Mouse (Mus musculus) limb, embryonic 13.5 days (tissue): ENCODE data around the gene 1700109H08Rik. TPM values are rescaled to one million over a fixed set of nuclear protein-coding genes. Genes with fewer than 3 reads are reported as not detected.
"Not testable (repeated sequence)": the region's sequence is repeated elsewhere in the genome, so short reads cannot be mapped to it uniquely, and the experiment has no call there.

Source experiments
- ATAC-seq: fragments of 200-750 bp; cut with Nextera tagmentation; 2 replicates; pipeline ENCODE4 v1.8.0; 2017; ENCODE audit warnings: low read depth, moderate number of reproducible peaks, moderate TSS enrichment; ENCODE audit not compliant: low FRiP score
- H3K27ac ChIP-seq: fragments of 300-500 bp; sonication (generic); 2 replicates; pipeline ENCODE4 v1.5.1; 2015; ENCODE audit warnings: inconsistent platforms, mild to moderate bottlenecking, moderate library complexity
- H3K27me3 ChIP-seq: fragments of 300-500 bp; sonication (generic); 2 replicates; pipeline ENCODE4 v1.6.1; 2015; ENCODE audit warnings: mild to moderate bottlenecking, inconsistent platforms
- H3K36me3 ChIP-seq: fragments of 300-500 bp; sonication (generic); 2 replicates; pipeline ENCODE4 v1.6.1; 2015; ENCODE audit warnings: inconsistent platforms, mild to moderate bottlenecking, moderate library complexity
- H3K4me1 ChIP-seq: fragments of 300-500 bp; sonication (generic); 2 replicates; pipeline ENCODE4 v1.6.1; 2015; ENCODE audit warnings: inconsistent platforms
- H3K4me2 ChIP-seq: fragments of 300-500 bp; sonication (generic); replicated peaks from 2 replicates; pipeline ENCODE4 v1.6.1; 2015; ENCODE audit warnings: inconsistent platforms, mild to moderate bottlenecking, moderate library complexity
- H3K4me3 ChIP-seq: fragments of 300-500 bp; sonication (generic); 2 replicates; pipeline ENCODE4 v1.5.1; 2015; ENCODE audit warnings: moderate library complexity, mild to moderate bottlenecking, inconsistent platforms
- H3K9ac ChIP-seq: fragments of 300-500 bp; sonication (generic); 2 replicates; pipeline ENCODE4 v1.6.1; 2015; ENCODE audit warnings: mild to moderate bottlenecking, inconsistent platforms
- H3K9me3 ChIP-seq: fragments of 300-500 bp; sonication (generic); 2 replicates; pipeline ENCODE4 v1.6.1; 2016; ENCODE audit warnings: inconsistent platforms
- WGBS: fragments of 180-500 bp; shearing (Covaris S2); methylation state at CpG from one replicate; pipeline ENCODE4 v1.1.7; 2015; 5-methylcytosine and 5-hydroxymethylcytosine counted together
- polyA plus RNA-seq: library from polyadenylated mRNA; unstranded; fragments of >200 nt; fragmentation: Nextera tagmentation; extraction: Ambion mirVana; gene quantifications from 2 replicates; pipeline ENCODE4 v1.2.1, GENCODE M21; 2015

The 1700109H08Rik gene
- polyA plus RNA-seq, 1 experiment from 2014 or later: 3.1 TPM

DNA sequence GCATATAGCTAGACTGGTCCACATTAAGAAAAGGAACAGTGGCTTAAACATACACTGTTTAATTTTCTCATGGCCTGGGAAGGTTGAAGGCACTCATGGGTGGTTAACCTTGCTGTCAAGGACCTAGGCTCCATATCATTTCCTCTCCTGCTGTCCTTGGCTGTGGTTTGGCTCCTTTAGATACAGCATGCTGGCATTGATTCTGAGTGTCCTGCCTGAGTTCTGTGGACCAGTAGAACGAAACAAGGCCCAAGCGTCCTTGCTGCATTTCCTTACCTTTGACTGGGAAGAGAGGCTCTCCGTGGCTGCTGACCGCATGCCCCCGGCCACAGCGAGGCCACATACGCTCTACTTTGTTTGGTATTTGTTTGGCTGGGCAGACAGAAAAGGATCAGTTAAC lies 37.9 kb downstream of the 1700109H08Rik start:
- Histone ChIP-seq H3K4me2 (no peak overlapping the region), H3K4me3 (no peak overlapping the region), H3K36me3 (peaks cover 57% of the 10 kb centered on the region), H3K27ac (no peak overlapping the region), H3K9ac (no peak overlapping the region), H3K4me1 (no peaks in the 10 kb centered on the region), H3K9me3 (peaks cover 5% of the 10 kb centered on the region; the same call in 1 of the 2 replicates), H3K27me3 (no peaks in the 10 kb centered on the region)
- ATAC-seq: no peak
- WGBS: 95% methylated on average over 7 of the region's 7 CpGs

DNA sequence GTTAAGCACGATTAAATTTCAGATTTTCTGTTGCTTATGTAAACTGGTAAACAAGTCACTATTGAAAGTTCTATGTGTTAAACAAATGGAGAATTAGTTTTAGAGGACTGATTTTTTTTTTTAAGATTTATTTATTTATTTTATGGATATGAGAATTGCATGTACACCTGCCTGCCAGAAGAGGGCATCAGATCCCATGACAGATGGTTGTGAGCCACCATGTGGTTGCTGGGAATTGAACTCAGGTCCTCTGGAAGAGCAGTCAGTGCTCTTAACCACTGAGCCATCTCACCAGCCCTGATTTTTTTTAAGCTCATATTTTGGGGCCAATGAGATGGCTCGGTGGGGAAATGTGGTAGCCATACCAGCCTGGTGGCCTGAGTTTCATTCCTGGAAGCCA lies 40.5 kb downstream of the 1700109H08Rik start:
- H3K9me3 ChIP-seq, H3K9ac ChIP-seq, H3K27ac ChIP-seq, ATAC-seq, H3K4me2 ChIP-seq, H3K27me3 ChIP-seq, H3K4me3 ChIP-seq, H3K4me1 ChIP-seq: not testable (repeated sequence)
- H3K36me3 ChIP-seq: peaks cover 58% of the 10 kb centered on the region
- WGBS: 87% methylated on average over 2 of the region's 2 CpGs

DNA sequence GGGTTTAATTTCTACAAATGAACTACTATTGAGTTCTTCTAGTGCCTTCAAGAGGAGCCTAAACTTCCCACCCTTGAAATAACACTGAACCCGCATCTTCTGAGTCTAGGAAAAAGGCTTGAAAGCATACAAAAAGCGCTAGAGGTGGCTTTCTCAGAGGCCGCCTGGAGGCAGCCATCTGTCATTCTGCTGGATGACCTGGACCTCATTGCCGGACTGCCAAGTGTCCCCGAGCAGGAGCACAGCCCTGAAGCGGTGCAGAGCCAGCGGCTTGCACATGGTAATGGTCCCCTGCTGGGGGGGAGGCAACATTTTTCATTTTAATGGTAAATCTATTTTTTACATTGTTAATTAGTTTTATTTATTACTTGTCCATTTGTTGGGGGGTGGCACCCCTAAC lies 49.1 kb downstream of the 1700109H08Rik start:
- H3K4me1 ChIP-seq: no peaks in the 10 kb centered on the region
- H3K4me3 ChIP-seq: no peak overlapping the region
- H3K27me3 ChIP-seq: no peaks in the 10 kb centered on the region
- no peak overlapping the region for H3K27ac ChIP-seq
- WGBS: 87% methylated on average over 7 of the region's 7 CpGs
- peaks cover 63% of the 10 kb centered on the region for H3K36me3 ChIP-seq
- no peak for ATAC-seq
- H3K9me3 ChIP-seq: no peaks in the 10 kb centered on the region
- H3K4me2 ChIP-seq: no peak overlapping the region
- no peak overlapping the region for H3K9ac ChIP-seq

DNA sequence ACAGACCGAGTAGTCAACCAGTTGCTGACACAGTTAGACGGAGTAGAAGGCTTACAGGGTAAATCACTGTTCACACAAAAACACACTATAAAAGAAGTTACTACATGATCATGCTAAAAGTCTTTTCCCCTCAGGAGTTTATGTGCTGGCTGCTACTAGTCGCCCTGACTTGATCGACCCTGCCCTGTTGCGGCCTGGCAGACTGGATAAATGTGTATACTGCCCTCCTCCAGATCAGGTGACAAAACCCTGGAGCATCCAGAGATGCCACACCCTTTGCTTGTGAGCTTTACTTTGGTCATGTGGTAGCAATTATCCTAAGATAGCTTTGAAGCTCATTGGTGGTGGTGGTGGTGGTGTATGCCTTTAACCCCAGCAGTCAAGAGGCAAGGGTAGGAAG lies 58.7 kb downstream of the 1700109H08Rik start:
- Histone ChIP-seq H3K9ac (no peak overlapping the region), H3K9me3 (no peaks in the 10 kb centered on the region), H3K36me3 (peaks cover 49% of the 10 kb centered on the region), H3K4me2 (no peak overlapping the region), H3K4me1 (peaks cover 8% of the 10 kb centered on the region), H3K4me3 (no peak overlapping the region), H3K27me3 (no peaks in the 10 kb centered on the region), H3K27ac (no peak overlapping the region)
- 79% methylated on average over 5 of the region's 5 CpGs for WGBS
- no peak for ATAC-seq

DNA sequence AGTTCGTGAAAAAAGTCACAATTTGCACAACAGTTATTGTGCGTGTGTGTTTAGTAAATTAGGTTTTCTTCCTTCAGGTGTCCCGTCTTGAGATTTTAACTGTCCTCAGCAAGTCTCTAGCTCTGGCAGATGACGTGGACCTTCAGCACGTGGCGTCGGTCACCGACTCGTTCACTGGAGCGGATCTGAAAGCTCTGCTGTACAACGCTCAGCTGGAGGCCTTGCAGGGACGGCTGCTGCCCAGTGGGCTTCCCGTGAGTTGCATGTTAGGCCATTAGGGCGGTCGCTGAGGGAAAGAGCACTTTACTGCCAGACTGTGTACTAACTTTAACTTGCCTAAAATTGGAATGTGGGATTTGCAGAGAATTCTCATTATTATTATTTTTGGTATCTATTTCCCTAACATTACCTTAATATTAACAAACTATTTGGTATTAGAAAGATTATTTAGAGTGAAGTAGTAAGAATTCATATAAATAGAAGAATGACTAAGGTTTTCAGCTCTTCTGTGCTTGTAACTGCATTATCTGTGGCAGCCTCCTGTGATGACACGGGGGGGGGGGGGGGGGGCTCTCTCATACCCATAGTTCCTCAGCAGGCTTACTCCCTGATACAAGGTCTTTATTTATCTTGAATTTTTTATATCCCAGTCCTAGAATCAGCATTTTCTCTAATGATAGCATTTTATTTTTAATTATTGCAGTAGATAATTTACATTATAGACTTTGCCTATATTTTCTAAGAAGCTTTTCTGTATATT lies 60.3 kb downstream of the 1700109H08Rik start:
- no peak overlapping the region for H3K4me3 ChIP-seq
- no peaks in the 10 kb centered on the region for H3K27me3 ChIP-seq
- no peak overlapping the region for H3K9ac ChIP-seq
- no peak overlapping the region for H3K27ac ChIP-seq
- 53% methylated on average over 16 of the region's 16 CpGs for WGBS
- peaks cover 8% of the 10 kb centered on the region for H3K4me1 ChIP-seq
- no peak overlapping the region for H3K4me2 ChIP-seq
- H3K9me3 ChIP-seq: no peaks in the 10 kb centered on the region
- ATAC-seq: no peak
- peaks cover 37% of the 10 kb centered on the region for H3K36me3 ChIP-seq

DNA sequence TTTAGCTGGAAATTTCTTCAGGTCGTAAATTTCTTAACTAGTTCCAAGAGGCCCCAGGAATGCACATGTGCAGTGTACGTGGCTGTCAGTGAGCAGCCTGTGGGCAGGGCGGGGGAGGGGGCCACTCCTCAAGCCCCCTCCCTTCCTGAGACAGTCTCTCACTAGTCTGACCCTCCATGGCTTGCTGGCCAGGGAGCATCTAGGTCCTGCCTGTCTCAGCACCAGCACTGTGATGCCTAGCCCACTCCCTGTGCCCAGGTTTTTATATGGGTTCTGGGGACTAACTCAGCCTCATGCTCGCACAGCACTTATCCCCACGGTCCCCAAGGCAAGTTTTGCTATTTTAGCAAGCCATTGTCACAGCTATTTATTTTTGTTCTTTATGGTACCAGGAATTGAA lies 60.9 kb downstream of the 1700109H08Rik start:
- Histone ChIP-seq H3K4me2 (no peak overlapping the region), H3K9me3 (no peaks in the 10 kb centered on the region), H3K4me1 (peaks cover 8% of the 10 kb centered on the region), H3K36me3 (peaks cover 32% of the 10 kb centered on the region), H3K27me3 (no peaks in the 10 kb centered on the region), H3K27ac (no peak overlapping the region), H3K9ac (no peak overlapping the region), H3K4me3 (no peak overlapping the region)
- ATAC-seq: no peak
- WGBS: 49% methylated on average over 5 of the region's 5 CpGs

DNA sequence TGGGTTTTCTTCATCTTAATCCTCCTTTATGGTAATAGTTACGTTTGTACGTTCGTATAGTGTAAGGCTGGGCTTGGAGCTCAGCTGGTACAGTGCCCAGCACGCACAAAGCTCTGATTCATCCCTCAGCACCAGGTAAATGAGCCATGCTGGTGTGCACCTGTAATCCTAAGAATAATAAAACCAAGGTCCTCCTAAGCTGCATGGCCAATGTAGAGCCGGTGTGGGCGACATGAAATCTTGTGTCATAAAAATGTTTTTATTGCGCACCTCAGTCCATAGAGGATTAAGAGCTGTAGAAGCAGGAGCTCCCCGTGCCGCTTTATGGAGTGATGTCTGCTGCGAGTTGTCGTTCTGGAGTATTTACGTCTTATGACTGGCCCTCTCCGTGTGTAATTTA lies 61.9 kb downstream of the 1700109H08Rik start:
- WGBS: 72% methylated on average over 13 of the region's 13 CpGs
- peak; percentile 59; the same call in 1 of the 2 replicates for ATAC-seq
- Histone ChIP-seq H3K4me1 (peaks cover 8% of the 10 kb centered on the region), H3K9me3 (no peaks in the 10 kb centered on the region), H3K4me2 (no peak overlapping the region), H3K4me3 (no peak overlapping the region), H3K36me3 (peaks cover 29% of the 10 kb centered on the region), H3K9ac (no peak overlapping the region), H3K27me3 (no peaks in the 10 kb centered on the region), H3K27ac (no peak overlapping the region)

DNA sequence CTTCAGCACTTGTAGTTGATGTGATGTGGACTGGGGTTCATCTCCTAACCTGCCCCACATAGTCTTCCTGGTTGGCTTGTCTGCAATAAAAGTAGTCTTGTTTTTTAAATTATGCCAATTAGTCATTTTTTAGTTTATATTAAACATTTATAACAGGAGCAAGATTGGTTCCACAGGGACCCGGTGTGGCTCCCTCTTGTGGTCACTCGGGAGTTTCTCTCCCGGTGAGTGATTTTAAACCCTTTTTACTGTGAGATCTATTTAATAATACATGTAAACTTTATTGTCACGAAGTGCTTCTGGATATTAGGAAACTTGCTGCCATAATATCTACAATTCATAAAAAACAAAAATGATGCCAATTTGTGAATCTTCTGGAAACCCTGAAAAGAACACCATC lies 62.6 kb downstream of the 1700109H08Rik start:
- no peak for ATAC-seq
- H3K27me3 ChIP-seq: no peaks in the 10 kb centered on the region
- peaks cover 8% of the 10 kb centered on the region for H3K4me1 ChIP-seq
- no peak overlapping the region for H3K4me3 ChIP-seq
- H3K4me2 ChIP-seq: no peak overlapping the region
- H3K36me3 ChIP-seq: peaks cover 29% of the 10 kb centered on the region
- H3K9ac ChIP-seq: no peak overlapping the region
- H3K9me3 ChIP-seq: no peaks in the 10 kb centered on the region
- H3K27ac ChIP-seq: no peak overlapping the region
- 69% methylated on average over 4 of the region's 4 CpGs for WGBS

Other genes starting within 250 kb of the 1700109H08Rik start
- 24.5 and 27.7 TPM in 2 replicates for gene Cdk6, start 230.1 kb upstream of the 1700109H08Rik start, polyA plus RNA-seq
- gene Fam133b, start 27.7 kb upstream of the 1700109H08Rik start, polyA plus RNA-seq: 34.1 and 36.8 TPM in 2 replicates
- 22.0 and 22.7 TPM in 2 replicates for gene Pex1, start 24.5 kb downstream of the 1700109H08Rik start, polyA plus RNA-seq
- 14.2 and 17.4 TPM in 2 replicates for gene Rbm48, start 25.0 kb downstream of the 1700109H08Rik start, polyA plus RNA-seq
- not detected in 2 replicates for gene Tmbim7, start 79.6 kb downstream of the 1700109H08Rik start, polyA plus RNA-seq
- 60.8 and 63.3 TPM in 2 replicates for gene Gatad1, start 85.6 kb downstream of the 1700109H08Rik start, polyA plus RNA-seq
- 11.2 and 11.8 TPM in 2 replicates for gene Ankib1, start 231.4 kb downstream of the 1700109H08Rik start, polyA plus RNA-seq
- gene Krit1, start 231.6 kb downstream of the 1700109H08Rik start, polyA plus RNA-seq: 55.4 and 58.5 TPM in 2 replicates